Mouse (Mus musculus) lung, postnatal 0 days (tissue): ENCODE data around the gene Tigd3.

Experiments used
- CTCF ChIP-seq: IDR thresholded peaks from 2 replicates; pipeline ENCODE4 v1.5.1; 2016; ENCODE audit warnings: antibody characterized with exemption, mild to moderate bottlenecking
- EP300 ChIP-seq: IDR thresholded peaks from 2 replicates; pipeline ENCODE4 v1.6.1; 2016; ENCODE audit warnings: antibody characterized with exemption, mild to moderate bottlenecking, control low read depth

GRCm38 (mm10) chr19:5883935-5884334 lies 10.0 kb downstream of the Tigd3 start:
- TF ChIP-seq CTCF (no peak), EP300 (no peak)
